Mouse (Mus musculus) ES-Bruce4 (cell line): Measurements from ENCODE around the gene Mroh3.

Experiments
- CTCF ChIP-seq: IDR thresholded peaks from one replicate; pipeline ENCODE4 v1.8.1; 2011; ENCODE audit warnings: low read depth, low read length
- POLR2A ChIP-seq: IDR thresholded peaks from one replicate; pipeline ENCODE4 v1.8.1; 2011; ENCODE audit warnings: low read length; ENCODE audit not compliant: insufficient read depth

- no peak for TF ChIP-seq POLR2A
- TF ChIP-seq CTCF: no peak
Observed at GRCm38 (mm10) chr1:136190033-136190432, 22.6 kb downstream of the Mroh3 start.
